Mouse (Mus musculus): Measurements from ENCODE around the gene BC028528. TPM values are rescaled to one million over a fixed set of nuclear protein-coding genes. Genes with fewer than 3 reads are reported as not detected.
A peak's percentile ranks its signal among the peaks of the same experiment; 100 is the strongest.

The BC028528 gene
- total and polyA plus RNA-seq, 3 experiments: 7.4 to 13.6 TPM; not detected in 1

DNA sequence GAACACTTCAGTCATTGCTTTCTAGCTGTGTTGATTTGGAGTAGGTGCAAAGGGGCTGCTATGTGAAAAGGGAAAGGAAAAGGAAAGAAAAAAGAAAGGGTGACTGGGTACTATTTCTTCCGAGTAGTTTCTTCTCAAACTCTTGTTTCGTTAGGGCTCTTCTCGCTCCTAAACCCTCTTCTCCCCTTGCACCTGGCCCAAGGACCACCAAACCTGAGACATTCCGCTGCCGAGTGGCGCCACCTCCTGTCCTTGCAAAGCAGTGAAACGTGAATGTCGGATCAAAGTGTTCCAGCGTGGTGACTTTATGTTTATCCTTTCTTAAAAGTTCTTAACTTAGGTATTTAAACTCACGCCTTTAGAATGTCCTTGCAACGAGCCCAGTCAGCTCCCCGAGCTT, 15.1 kb upstream of the BC028528 start (continued):
- TF ChIP-seq TCF12 (IDR thresholded peaks at IDR 0.05; ENCODE audit: low read depth, low read length): 0 out of 2 replicates have a peak, but pooled peaks have one; percentile 11
- TF ChIP-seq NELFE (IDR thresholded peaks at IDR 0.05; ENCODE audit: low read depth, low read length): no peak
- peak; percentile 93 to 99 (median 98) for TF ChIP-seq CTCF (IDR thresholded peaks at IDR 0.05 in 2 of 3, conservative IDR thresholded peaks at IDR 0.05 in 1 of 3; ENCODE audit: control insufficient read depth in 1 of 3, insufficient read depth in 1 of 3, low read depth in 2 of 3, low read length in 3 of 3, poor library complexity in 1 of 3, severe bottlenecking in 1 of 3)
- no peak for TF ChIP-seq UBTF (IDR thresholded peaks at IDR 0.05; ENCODE audit: borderline replicate concordance, insufficient read depth, low read depth, low read length)
- TF ChIP-seq ELF1 (IDR thresholded peaks at IDR 0.05; ENCODE audit: low read depth, low read length): no peak
- no peak for TF ChIP-seq KAT2A (conservative IDR thresholded peaks at IDR 0.05; ENCODE audit: low read depth, low read length)
- no peak for TF ChIP-seq NRF1 (IDR thresholded peaks at IDR 0.05; ENCODE audit: insufficient read depth, low read depth, low read length, poor library complexity, severe bottlenecking)
- TF ChIP-seq HCFC1 (IDR thresholded peaks at IDR 0.05; ENCODE audit: low read depth, low read length): no peak
- no peak for TF ChIP-seq CHD2 (IDR thresholded peaks at IDR 0.05; ENCODE audit: low read length)
- TF ChIP-seq POLR2A (IDR thresholded peaks at IDR 0.05; ENCODE audit: control insufficient read depth in 1 of 2, insufficient read depth in 1 of 2, low read depth in 1 of 2, low read length in 2 of 2, poor library complexity in 1 of 2): no peak
- no peak for TF ChIP-seq JUND (IDR thresholded peaks at IDR 0.05; ENCODE audit: low read depth, low read length)
- TF ChIP-seq RCOR1 (IDR thresholded peaks at IDR 0.05; ENCODE audit: low read depth, low read length): no peak

DNA sequence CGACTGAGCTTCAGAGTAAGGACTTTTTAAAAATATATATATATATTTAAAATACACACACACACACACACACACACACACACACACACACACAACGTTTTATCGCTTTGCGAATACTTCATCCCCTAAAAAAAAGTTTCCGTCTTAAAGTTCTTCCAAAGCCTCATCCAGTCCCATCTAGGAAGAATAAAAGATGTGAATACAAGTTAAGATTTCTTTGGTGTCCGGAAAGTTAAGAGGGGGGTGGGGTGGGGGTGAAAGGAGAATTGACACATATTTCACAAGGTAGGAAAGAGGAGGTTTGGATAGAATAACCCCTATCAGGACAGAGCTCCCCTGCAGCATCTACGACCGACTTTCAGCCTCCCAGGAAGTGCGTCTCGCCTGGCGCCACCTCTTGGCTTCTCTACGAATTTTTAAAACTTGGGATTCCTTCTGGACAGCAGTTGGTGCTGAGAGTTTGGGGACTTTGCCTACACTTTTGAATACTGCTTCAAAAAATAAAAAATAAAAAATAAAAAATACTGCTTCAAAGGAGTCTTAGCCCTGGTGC, 14.2 kb upstream of the BC028528 start:
- H3K4me3 ChIP-seq (ENCODE audit: control insufficient read depth in 1 of 2, insufficient read depth in 1 of 2, low read depth in 2 of 2, low read length in 2 of 2): peak overlapping the region; percentile 50 to 53
- peak; percentile 87 for DNase-seq (ENCODE audit: low read depth, low spot score)

More for the DNA sequence above, 14.2 kb upstream of the BC028528 start:
- Histone ChIP-seq H3K36me3 (ENCODE audit: control insufficient read depth in 1 of 2, insufficient read depth in 2 of 2, low read length in 2 of 2) (peaks cover 0 to 4% of the 10 kb centered on the region in 2 experiments; a peak in 1 of 4 replicates), H3K27ac (ENCODE audit: control insufficient read depth, low read depth, low read length) (no peak overlapping the region), H3K4me1 (ENCODE audit: control insufficient read depth in 1 of 2, insufficient read depth in 2 of 2, low read length in 2 of 2) (peaks cover 0 to 5% of the 10 kb centered on the region in 2 experiments; a peak in 2 of 4 replicates), H3K27me3 (ENCODE audit: control insufficient read depth in 1 of 2, insufficient read depth in 2 of 2, low read length in 2 of 2) (peaks cover 8 to 22% of the 10 kb centered on the region in 2 experiments; a peak in 3 of 4 replicates), H3K9ac (ENCODE audit: control insufficient read depth, low read depth, low read length, poor library complexity, severe bottlenecking) (peak overlapping the region; percentile 49), H3K9me3 (replicated peaks; ENCODE audit: insufficient read depth, low read length) (no peaks in the 10 kb centered on the region), H3K79me2 (ENCODE audit: control insufficient read depth, insufficient read depth, low read length, poor library complexity) (no peaks in the 10 kb centered on the region)
- TF ChIP-seq HCFC1 (IDR thresholded peaks at IDR 0.05; ENCODE audit: low read depth, low read length) (peak; percentile 52; the same call in 1 of the 2 replicates), MAFK (IDR thresholded peaks at IDR 0.05; ENCODE audit: borderline replicate concordance, low read depth, low read length) (no peak), KAT2A (conservative IDR thresholded peaks at IDR 0.05; ENCODE audit: low read depth, low read length) (no peak), USF1 (IDR thresholded peaks at IDR 0.05; ENCODE audit: low read depth, low read length) (no peak), MYC (IDR thresholded peaks at IDR 0.05; ENCODE audit: low read depth, low read length) (0 out of 2 replicates have a peak, but pooled peaks have one; percentile 30), RAD21 (IDR thresholded peaks at IDR 0.05; ENCODE audit: low read depth, low read length) (peak; percentile 51), TAL1 (IDR thresholded peaks at IDR 0.05; ENCODE audit: low read length) (no peak), POLR2AphosphoS2 (IDR thresholded peaks at IDR 0.05; ENCODE audit: low read length) (no peak), CHD2 (IDR thresholded peaks at IDR 0.05; ENCODE audit: low read length) (no peak), TBP (IDR thresholded peaks at IDR 0.05; ENCODE audit: low read depth, low read length) (0 out of 2 replicates have a peak, but pooled peaks have one; percentile 24), POLR2A (IDR thresholded peaks at IDR 0.05; ENCODE audit: control insufficient read depth in 1 of 2, insufficient read depth in 1 of 2, low read depth in 1 of 2, low read length in 2 of 2, poor library complexity in 1 of 2) (no peak), ZNF384 (IDR thresholded peaks at IDR 0.05; ENCODE audit: low read depth, low read length) (0 out of 2 replicates have a peak, but pooled peaks have one; percentile 29), SMC3 (IDR thresholded peaks at IDR 0.05; ENCODE audit: low read depth, low read length) (peak; percentile 87), CTCF (IDR thresholded peaks at IDR 0.05 in 2 of 3, conservative IDR thresholded peaks at IDR 0.05 in 1 of 3; ENCODE audit: control insufficient read depth in 1 of 3, insufficient read depth in 1 of 3, low read depth in 2 of 3, low read length in 3 of 3, poor library complexity in 1 of 3, severe bottlenecking in 1 of 3) (peak; percentile 58 to 90 (median 86)), GATA1 (IDR thresholded peaks at IDR 0.05; ENCODE audit: low read depth, low read length) (0 out of 2 replicates have a peak, but pooled peaks have one; percentile 4), UBTF (IDR thresholded peaks at IDR 0.05; ENCODE audit: borderline replicate concordance, insufficient read depth, low read depth, low read length) (no peak), TCF12 (IDR thresholded peaks at IDR 0.05; ENCODE audit: low read depth, low read length) (peak; percentile 41; the same call in 1 of the 2 replicates), CHD1 (IDR thresholded peaks at IDR 0.05; ENCODE audit: low read depth, low read length) (no peak), MYB (IDR thresholded peaks at IDR 0.05; ENCODE audit: low read depth, low read length) (no peak), NELFE (IDR thresholded peaks at IDR 0.05; ENCODE audit: low read depth, low read length) (no peak), MAZ (IDR thresholded peaks at IDR 0.05; ENCODE audit: low read depth, low read length) (peak; percentile 38; the same call in 1 of the 2 replicates), ELF1 (IDR thresholded peaks at IDR 0.05; ENCODE audit: low read depth, low read length) (peak; percentile 92), EP300 (IDR thresholded peaks at IDR 0.05; ENCODE audit: low read depth in 1 of 2, low read length in 2 of 2) (no peak), ZC3H11A (IDR thresholded peaks at IDR 0.05; ENCODE audit: low read depth, low read length) (peak; percentile 56), SIN3A (IDR thresholded peaks at IDR 0.05; ENCODE audit: low read length) (peak; percentile 85), RCOR1 (IDR thresholded peaks at IDR 0.05; ENCODE audit: low read depth, low read length) (peak; percentile 50; the same call in 1 of the 2 replicates), MXI1 (IDR thresholded peaks at IDR 0.05; ENCODE audit: low read depth, low read length) (peak; percentile 77), USF2 (IDR thresholded peaks at IDR 0.05; ENCODE audit: borderline replicate concordance in 1 of 2, insufficient read depth in 1 of 2, low read depth in 1 of 2, low read length in 2 of 2) (no peak), ZKSCAN1 (IDR thresholded peaks at IDR 0.05; ENCODE audit: low read depth, low read length) (no peak)
